Mouse (Mus musculus): Measurements from ENCODE around the gene Hapln1. TPM values are rescaled to one million over a fixed set of nuclear protein-coding genes. Genes with fewer than 3 reads are reported as not detected.

Gene Hapln1
- polyA plus RNA-seq, 1 experiment from 2014 or later = 50.8 TPM

- Histone ChIP-seq H3K36me3 (no peaks in the 10 kb centered on the region; the same call in 1 of the 2 replicates), H3K4me2 (replicated peaks) (no peak overlapping the region), H3K4me3 (no peak overlapping the region), H3K9ac (no peak overlapping the region), H3K4me1 (no peaks in the 10 kb centered on the region), H3K9me3 (no peaks in the 10 kb centered on the region), H3K27ac (no peak overlapping the region), H3K27me3 (no peaks in the 10 kb centered on the region)
- no peak for ATAC-seq (ENCODE audit: low FRiP score, low read depth)
- whole genome bisulfite sequencing = 63% methylated on average over 3 of the region's 3 CpGs
Observed at GRCm38 (mm10) chr13:89607399-89607798, 67.8 kb downstream of the Hapln1 start.

DNA sequence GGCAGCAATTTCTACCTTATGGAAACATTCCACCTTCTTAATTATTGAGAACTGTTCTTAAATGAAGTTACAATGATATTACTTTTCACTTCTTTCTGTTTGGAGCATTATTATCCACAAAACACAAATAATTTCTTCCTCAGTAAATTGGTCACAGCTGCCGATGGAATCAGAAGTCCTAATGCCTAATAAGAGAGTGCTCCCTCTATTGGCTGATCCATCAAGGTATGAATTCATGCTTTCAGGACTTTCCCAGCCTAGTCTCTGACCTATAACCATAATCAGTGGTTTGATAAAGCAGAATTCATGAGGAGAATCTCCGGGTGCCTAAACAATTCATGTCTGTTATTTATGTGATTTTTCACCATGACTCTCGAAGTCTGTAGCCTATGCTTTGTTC lies 79.5 kb downstream of the Hapln1 start:
- WGBS = 78% methylated on average over 3 of the region's 3 CpGs
- Histone ChIP-seq H3K36me3 (no peaks in the 10 kb centered on the region), H3K4me3 (no peak overlapping the region), H3K4me1 (no peaks in the 10 kb centered on the region), H3K4me2 (replicated peaks) (no peak overlapping the region), H3K9me3 (no peaks in the 10 kb centered on the region), H3K9ac (no peak overlapping the region), H3K27me3 (no peaks in the 10 kb centered on the region), H3K27ac (no peak overlapping the region)
- ATAC-seq (ENCODE audit: low FRiP score, low read depth) = no peak

GRCm38 (mm10) chr13:89634137-89634683 lies 94.6 kb downstream of the Hapln1 start:
- H3K4me1 ChIP-seq = no peaks in the 10 kb centered on the region
- H3K4me2 ChIP-seq (replicated peaks) = no peak overlapping the region
- no peak overlapping the region for H3K27ac ChIP-seq
- ATAC-seq (ENCODE audit: low FRiP score, low read depth) = peak; percentile 64; the same call in 1 of the 2 replicates
- WGBS = 28% methylated on average over 4 of the region's 4 CpGs
- H3K27me3 ChIP-seq = no peaks in the 10 kb centered on the region
- no peaks in the 10 kb centered on the region for H3K9me3 ChIP-seq
- no peak overlapping the region for H3K9ac ChIP-seq
- no peak overlapping the region for H3K4me3 ChIP-seq
- no peaks in the 10 kb centered on the region for H3K36me3 ChIP-seq

DNA sequence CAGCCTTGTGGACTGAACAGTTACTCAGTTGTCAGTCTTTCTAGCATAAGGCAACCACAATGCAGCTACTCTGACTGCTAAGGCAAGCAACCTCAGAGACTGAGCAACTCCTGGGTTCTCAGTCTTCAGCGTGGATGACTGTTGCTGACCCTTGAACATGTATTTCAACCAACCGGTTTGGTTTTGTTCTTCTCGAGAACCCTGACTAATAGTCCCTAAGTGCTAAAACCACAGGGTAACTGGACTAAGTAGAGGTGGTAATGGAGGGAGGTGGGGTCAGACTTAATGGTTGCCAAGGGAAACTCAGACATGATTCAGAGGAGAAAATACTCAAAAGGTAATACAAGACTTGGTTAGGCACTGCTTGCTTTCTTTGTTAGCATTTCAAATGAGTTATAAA lies 97.4 kb downstream of the Hapln1 start:
- no peak overlapping the region for H3K4me3 ChIP-seq
- no peak overlapping the region for H3K9ac ChIP-seq
- WGBS = 79% methylated on average over 3 of the region's 3 CpGs
- no peaks in the 10 kb centered on the region for H3K27me3 ChIP-seq
- no peak overlapping the region for H3K27ac ChIP-seq
- no peaks in the 10 kb centered on the region for H3K36me3 ChIP-seq
- no peak overlapping the region for H3K4me2 ChIP-seq (replicated peaks)
- H3K4me1 ChIP-seq = no peaks in the 10 kb centered on the region
- no peak for ATAC-seq (ENCODE audit: low FRiP score, low read depth)
- no peaks in the 10 kb centered on the region for H3K9me3 ChIP-seq

- 72% methylated on average over 2 of the region's 2 CpGs for WGBS
- H3K9me3 ChIP-seq = no peaks in the 10 kb centered on the region
- no peak overlapping the region for H3K4me3 ChIP-seq
- no peak overlapping the region for H3K4me2 ChIP-seq (replicated peaks)
- H3K4me1 ChIP-seq = 0 out of 2 replicates have a peak, but pooled peaks cover 9% of the 10 kb centered on the region
- H3K36me3 ChIP-seq = no peaks in the 10 kb centered on the region
- no peak overlapping the region for H3K27ac ChIP-seq
- H3K27me3 ChIP-seq = no peaks in the 10 kb centered on the region
- no peak for ATAC-seq (ENCODE audit: low FRiP score, low read depth)
- no peak overlapping the region for H3K9ac ChIP-seq
Observed at GRCm38 (mm10) chr13:89645589-89645988, 106.0 kb downstream of the Hapln1 start.

GRCm38 (mm10) chr13:89652773-89653172 lies 113.2 kb downstream of the Hapln1 start:
- H3K36me3 ChIP-seq = peaks cover 24% of the 10 kb centered on the region
- no peaks in the 10 kb centered on the region for H3K9me3 ChIP-seq
- no peak overlapping the region for H3K4me3 ChIP-seq
- WGBS = 46% methylated on average over 1 of the region's 1 CpGs
- 0 out of 2 replicates have a peak, but pooled peaks cover 9% of the 10 kb centered on the region for H3K4me1 ChIP-seq
- H3K27ac ChIP-seq = 0 out of 2 replicates have a peak overlapping the region, but pooled peaks have one; percentile 1
- no peak overlapping the region for H3K4me2 ChIP-seq (replicated peaks)
- H3K9ac ChIP-seq = no peak overlapping the region
- no peak for ATAC-seq (ENCODE audit: low FRiP score, low read depth)
- H3K27me3 ChIP-seq = no peaks in the 10 kb centered on the region

DNA sequence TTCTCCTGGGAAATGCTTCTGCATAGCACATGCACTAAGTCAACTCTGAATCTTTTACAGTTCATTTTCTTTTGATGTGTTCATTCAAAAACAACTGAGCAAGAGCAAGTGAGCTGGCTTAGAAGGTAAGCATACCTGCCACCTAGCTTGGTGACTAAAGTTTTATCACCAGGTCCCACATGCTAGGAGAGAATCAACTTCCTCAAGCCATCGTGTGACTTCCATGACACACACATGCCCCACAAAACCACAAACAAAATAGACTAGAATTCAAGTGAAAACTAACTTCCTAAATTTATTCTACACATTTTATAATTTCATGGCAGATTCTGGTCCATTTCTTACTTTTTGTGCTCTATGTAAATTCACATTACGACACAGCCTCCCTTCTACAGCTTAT lies 113.7 kb downstream of the Hapln1 start:
- Histone ChIP-seq H3K9me3 (no peaks in the 10 kb centered on the region), H3K4me1 (0 out of 2 replicates have a peak, but pooled peaks cover 9% of the 10 kb centered on the region), H3K4me2 (replicated peaks) (no peak overlapping the region), H3K4me3 (no peak overlapping the region), H3K27ac (0 out of 2 replicates have a peak overlapping the region, but pooled peaks have one; percentile 1), H3K9ac (no peak overlapping the region), H3K27me3 (no peaks in the 10 kb centered on the region), H3K36me3 (peaks cover 24% of the 10 kb centered on the region)
- 87% methylated on average over 2 of the region's 2 CpGs for WGBS
- no peak for ATAC-seq (ENCODE audit: low FRiP score, low read depth)

GRCm38 (mm10) chr13:89657046-89657445 lies 117.5 kb downstream of the Hapln1 start:
- peaks cover 42% of the 10 kb centered on the region for H3K36me3 ChIP-seq
- H3K4me2 ChIP-seq (replicated peaks) = no peak overlapping the region
- no peaks in the 10 kb centered on the region for H3K9me3 ChIP-seq
- no peaks in the 10 kb centered on the region for H3K27me3 ChIP-seq
- 95% methylated on average over 11 of the region's 11 CpGs for WGBS
- H3K4me1 ChIP-seq = no peaks in the 10 kb centered on the region
- H3K9ac ChIP-seq = no peak overlapping the region
- no peak for ATAC-seq (ENCODE audit: low FRiP score, low read depth)
- no peak overlapping the region for H3K4me3 ChIP-seq
- no peak overlapping the region for H3K27ac ChIP-seq

Other genes with a start within 250 kb of the Hapln1 start
- 141 and 144 TPM in 2 replicates for gene Vcan, start 202.7 kb downstream of the Hapln1 start, polyA plus RNA-seq (2015; fragmentation: Nextera tagmentation; extraction: Ambion mirVana)

Measured in limb, embryonic 13.5 days (tissue).